Mouse (Mus musculus) left cerebral cortex, adult 18-20 months (tissue): ENCODE data around the gene Casp14. TPM values are rescaled to one million over a fixed set of nuclear protein-coding genes. Genes with fewer than 3 reads are reported as not detected.
A peak's percentile ranks its signal among the peaks of the same experiment; 100 is the strongest.

Experiments used
- DNase-seq, 2 experiments: peaks; one replicate each; pipeline ENCODE4 v3.0.0; 2021 to 2022; ENCODE audit warnings: low spot score in 2 of 2, mixed read lengths in 1 of 2
- long read RNA-seq, 2 experiments: library from polyadenylated mRNA; stranded (forward); transcript quantifications; one replicate each; pipeline ENCODE4 v2.0.0; 2021
- total RNA-seq, 2 experiments: library from RNA; stranded (reverse); gene quantifications; 2 replicates each; pipeline ENCODE4 v1.2.3; 2021

Gene Casp14
- total RNA-seq = not detected
- long read RNA-seq, experiment 1 = 0 reads
- long read RNA-seq, experiment 2 = 0 reads

DNA sequence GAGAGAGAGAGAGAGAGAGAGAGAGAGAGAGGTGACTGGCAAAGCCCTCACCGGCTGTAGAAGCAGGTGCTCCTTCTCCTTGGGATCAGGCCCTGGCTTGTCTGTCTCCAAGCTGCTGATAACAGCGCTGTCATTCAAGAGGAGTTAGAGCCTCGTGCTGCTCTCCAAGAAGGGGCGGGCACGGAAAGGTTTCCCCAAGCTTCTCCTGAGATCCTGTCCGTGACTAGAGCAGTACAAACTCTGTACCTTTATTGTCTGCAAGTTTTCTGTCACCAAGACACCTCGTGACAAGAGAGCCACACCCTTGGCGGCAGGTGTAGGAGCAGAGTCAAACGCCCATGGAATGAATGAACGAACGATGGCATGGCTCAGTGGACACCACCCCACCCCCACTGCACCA lies at the start of gene Casp14:
Gene Casp14 (minus strand): TSS at position 239 of the 400 bp plus-strand sequence.
- no peak for DNase-seq

DNA sequence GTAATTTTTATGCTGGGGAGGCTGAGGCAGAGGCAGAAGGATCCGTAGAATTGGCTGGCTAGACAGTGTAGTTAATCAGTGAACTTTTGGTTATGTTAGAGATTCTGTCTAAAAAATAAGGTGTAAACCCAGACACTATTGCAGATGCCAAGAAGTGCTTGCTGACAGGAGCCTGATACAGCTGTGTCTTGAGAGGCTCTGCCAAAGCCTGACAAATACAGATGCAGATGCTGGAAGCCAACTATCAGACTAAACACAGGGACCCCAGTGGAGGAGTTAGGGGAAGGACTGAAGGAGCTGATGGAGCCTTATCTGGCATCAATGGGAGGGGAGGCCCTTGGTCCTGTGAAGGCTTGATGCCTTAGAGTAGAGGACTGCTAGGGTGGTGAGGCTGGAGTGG lies 47.5 kb upstream of the Casp14 start:
- no peak for DNase-seq

DNA sequence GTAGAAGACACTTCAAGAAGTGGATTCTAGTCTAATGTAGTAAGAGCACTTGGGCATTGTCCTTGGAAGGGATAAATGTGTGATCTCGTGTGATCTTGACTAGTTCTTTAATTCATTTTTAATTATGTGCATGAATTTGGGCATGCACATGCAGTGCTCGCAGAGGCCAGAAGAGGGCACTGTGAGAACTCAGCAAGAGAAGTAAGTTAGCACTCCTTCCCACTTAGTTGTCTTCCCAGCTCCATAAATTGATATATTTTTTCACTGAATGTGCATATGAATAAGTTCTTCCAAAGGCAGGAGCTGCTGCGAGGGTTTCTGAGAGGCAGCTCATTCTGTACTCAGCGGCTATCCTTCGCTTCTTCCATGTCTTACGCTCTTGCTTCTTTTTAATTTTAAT lies 37.9 kb upstream of the Casp14 start:
- peak; percentile 78 to 87 for DNase-seq

GRCm38 (mm10) chr10:78752452-78753191 lies 34.5 kb upstream of the Casp14 start, which contains the start of gene Ccdc105:
Gene Ccdc105 (minus strand): TSS chr10:78753065.
- peak; percentile 72 to 87 for DNase-seq

- no peak for DNase-seq
Measured at GRCm38 (mm10) chr10:78748946-78749345, 30.9 kb upstream of the Casp14 start.

DNA sequence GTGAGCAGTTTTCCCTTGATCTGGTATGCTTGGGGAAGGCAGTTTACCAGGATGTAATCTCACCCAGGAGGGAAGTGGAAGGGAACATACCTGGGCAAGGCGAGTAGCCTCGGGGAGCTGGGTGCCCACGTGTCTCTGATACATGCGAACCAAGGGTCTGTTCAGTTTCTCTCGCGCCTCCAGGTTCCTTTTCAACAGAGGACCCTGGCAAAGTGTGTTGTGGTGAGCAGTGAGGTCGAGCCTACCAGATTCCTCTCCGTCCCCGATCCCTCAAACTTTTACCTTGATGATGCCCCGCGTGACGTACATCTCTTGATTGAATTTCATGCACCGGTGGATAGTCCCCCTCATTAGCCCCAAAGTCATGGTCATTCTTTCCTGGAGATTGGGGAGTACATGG lies 30.1 kb upstream of the Casp14 start:
- DNase-seq = no peak

- DNase-seq = peak; percentile 28 to 34
Measured at GRCm38 (mm10) chr10:78747035-78747721, 29.1 kb upstream of the Casp14 start.

DNA sequence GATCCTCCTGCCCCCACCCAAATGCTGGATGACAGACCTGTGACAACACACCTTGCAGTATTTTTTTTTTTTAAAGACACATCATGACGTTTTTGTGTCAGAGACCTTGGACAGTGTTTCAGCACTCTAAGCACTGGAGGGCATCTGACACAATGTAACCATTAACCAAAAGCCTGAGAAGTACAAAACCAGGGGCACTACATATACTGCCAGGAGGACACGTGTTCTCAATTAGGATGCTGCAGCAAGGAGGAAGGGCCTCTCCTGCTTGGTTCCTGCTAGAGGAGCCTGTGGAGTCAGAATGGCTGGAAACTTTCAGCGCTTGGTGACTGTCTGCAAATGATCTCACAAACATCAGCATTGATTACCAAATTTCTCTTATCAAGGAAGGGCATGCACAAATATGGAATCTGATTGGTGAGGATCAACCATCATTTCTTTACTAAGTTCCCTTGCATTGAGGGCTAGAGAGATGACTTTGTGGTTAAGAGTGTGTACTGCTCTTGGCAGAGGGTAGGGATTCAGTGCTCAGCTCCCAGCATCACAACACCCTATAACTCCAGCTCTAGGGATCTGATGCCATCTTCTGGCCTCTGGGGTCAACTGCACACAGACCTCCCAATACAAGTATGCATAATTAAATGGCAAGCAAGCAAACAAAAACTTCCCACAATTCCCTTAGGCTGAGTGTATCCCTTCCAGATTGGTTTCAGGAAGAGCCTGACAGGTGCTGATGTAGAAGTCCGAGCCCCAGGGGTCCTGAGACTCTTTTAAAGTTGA lies 27.5 kb upstream of the Casp14 start:
- no peak for DNase-seq

GRCm38 (mm10) chr10:78743721-78744120 lies 25.6 kb upstream of the Casp14 start:
- DNase-seq = no peak

- no peak for DNase-seq
Measured at GRCm38 (mm10) chr10:78739821-78740220, 21.7 kb upstream of the Casp14 start.

- DNase-seq = no peak
Measured at GRCm38 (mm10) chr10:78727876-78728275, 9.8 kb upstream of the Casp14 start.

DNA sequence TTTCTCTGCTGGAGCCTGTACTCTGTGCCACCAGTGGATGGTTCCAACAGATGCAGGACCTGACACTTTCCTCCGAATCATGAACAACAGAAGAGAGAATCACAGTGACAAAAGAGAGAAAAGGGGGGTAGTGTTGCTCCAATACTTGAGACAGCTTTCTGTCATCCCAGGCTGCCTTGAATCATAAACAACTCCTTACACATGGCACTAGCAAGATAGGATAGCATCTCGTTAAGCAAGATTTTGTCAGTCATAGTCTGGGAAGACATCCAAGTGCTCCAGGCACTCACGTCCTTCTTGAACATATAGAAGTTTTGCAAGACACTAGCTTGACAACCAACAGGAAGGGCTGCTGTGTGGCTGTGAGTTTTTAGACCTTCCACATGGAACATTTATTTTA lies 8.9 kb upstream of the Casp14 start:
- no peak for DNase-seq

DNA sequence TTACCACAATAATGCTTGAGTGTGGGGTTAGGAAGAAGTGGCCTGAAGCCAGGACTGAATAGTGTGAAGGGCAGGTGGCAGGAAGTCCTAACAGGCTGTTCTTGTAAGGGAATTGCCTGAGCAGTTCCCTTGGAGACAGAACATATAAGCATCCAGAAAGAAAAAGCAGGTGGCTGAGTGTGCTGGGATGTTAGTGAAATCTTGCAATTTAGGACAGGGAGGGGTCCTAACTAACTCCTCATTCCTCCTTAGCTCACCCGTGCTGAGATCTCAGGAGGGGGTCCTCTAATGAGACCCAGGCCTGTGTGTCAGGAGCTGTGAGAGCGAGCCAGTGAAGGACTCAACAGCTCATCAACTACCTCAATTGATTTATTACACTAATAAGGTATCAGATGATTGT lies 5.3 kb upstream of the Casp14 start:
- no peak for DNase-seq

DNA sequence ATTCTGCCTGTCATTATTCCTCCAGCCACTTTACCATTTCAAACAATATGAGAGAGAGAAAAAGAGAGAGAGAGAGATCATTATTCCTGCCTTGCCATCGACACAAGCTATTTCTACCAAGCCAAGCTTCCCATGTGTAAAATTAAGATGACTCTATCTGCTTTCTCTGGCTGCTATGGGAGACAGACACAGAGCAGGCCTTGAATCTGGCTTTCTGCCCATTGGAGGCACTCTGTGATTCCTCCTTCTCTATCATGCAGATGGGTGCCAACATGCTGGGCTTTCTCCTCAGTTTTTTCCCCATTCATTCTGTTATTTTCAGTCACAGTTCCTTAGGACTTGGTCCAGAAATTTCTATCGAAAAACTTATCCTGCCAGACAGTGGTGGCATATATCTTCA lies 4.6 kb upstream of the Casp14 start:
- no peak for DNase-seq

- no peak for DNase-seq
Measured at GRCm38 (mm10) chr10:78722036-78722435, 3.9 kb upstream of the Casp14 start.

- DNase-seq = no peak
Measured at GRCm38 (mm10) chr10:78716231-78716630, 1.9 kb downstream of the Casp14 start.

GRCm38 (mm10) chr10:78715156-78715555 lies 2.9 kb downstream of the Casp14 start:
- no peak for DNase-seq

GRCm38 (mm10) chr10:78714129-78714528 lies 4.0 kb downstream of the Casp14 start:
- no peak for DNase-seq

DNA sequence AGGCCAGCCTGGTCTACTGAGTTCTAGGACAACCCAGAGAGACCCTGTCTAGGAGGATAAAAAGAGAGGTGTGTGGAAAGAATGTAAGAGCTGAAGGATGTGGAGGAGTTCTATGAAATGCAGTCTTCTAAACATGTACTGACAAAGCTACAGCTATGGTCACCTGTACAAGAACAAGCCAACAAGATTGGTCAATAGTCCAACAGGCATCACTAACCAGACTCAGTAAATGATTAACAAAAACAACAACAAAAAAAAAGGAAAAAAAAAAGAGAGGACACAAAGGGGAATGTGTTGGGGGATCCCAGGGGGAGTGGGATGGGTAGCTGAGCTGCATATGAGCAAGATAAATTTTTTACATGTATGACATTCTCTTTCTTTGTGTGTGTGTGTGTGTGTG lies 7.4 kb downstream of the Casp14 start:
- DNase-seq = no peak

DNA sequence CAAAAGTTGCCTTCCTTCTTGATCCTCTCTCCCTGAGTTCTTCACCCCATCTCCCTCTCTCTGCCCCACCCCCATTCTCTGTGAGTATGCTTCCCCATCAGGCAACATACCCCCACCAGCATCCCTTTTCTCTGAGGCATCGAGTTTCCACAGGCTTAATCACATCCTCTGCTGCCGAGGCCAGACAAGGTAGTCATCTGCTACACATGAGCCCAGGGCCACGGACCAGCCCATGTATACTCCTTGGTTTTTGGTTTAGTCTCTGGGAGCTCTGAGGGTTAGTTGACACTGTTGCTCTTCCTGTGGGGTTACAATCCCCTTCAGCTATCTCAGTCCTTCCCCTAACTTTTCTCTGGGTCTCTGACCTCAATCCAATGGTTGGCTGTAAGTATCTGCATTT lies 17.2 kb downstream of the Casp14 start:
- no peak for DNase-seq

DNA sequence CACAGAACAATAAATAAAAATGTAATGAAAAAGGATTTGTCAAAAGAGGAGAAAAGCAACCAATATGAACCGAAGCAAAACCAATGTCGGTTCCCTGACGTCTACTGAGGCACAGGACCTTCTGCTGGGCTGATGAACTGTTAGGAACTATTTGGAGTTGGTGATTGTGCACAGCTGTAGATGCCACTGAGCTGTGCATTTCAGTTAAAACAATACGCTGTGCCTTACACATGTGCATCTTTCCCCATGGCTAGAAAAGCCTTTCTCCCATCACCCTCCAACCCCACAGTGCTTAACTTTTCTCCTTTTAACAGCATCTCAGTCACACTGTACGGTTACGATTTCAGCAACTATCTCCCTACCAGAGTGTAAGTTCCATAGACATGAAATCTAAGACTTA lies 28.1 kb downstream of the Casp14 start:
- DNase-seq = no peak
